Mouse (Mus musculus): ENCODE measurements at regions not wholly inside any gene's neighbourhood (a gene's known extent, or its start where the extent isn't known, plus 50 kb on each side); places are given as distances from the start of the nearest gene placed in this dataset.

DNA sequence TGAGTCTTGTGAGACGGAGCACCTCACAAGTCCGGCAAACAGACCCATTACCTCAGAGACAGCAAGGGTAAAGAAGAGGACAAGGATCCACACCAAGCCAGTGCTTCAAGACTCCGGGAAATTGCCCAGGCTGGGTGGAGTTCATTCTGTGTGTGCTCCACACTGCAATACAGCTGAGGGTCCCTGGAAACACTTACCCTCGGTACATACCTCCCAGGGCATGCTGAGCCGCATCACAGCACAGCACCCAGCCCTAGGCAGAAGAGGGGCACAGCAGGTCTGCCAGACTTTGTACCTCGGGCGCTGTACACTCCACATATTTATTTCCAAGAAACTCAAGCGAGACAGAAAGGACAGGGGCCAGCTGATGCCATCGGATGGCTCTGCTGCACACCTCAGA lies 54.5 kb upstream of the Cmc1 start:
- H3K27ac ChIP-seq (ENCODE audit: insufficient read depth, low read depth, low read length), result no peak overlapping the region
- WGBS, result 85% methylated on average over 9 of the region's 9 CpGs
- no peaks in the 10 kb centered on the region for H3K27me3 ChIP-seq (ENCODE audit: control insufficient read depth, insufficient read depth, low read length)
- no peak overlapping the region for H3K4me3 ChIP-seq (ENCODE audit: low read depth, low read length)
- no peaks in the 10 kb centered on the region for H3K36me3 ChIP-seq (ENCODE audit: control insufficient read depth, insufficient read depth, low read length)
- no peaks in the 10 kb centered on the region for H3K4me1 ChIP-seq (ENCODE audit: control insufficient read depth, insufficient read depth, insufficient read length, low read length)
- TF ChIP-seq POLR2A (IDR thresholded peaks at IDR 0.05; ENCODE audit: low read depth, low read length) (no peak), CTCF (IDR thresholded peaks at IDR 0.05; ENCODE audit: extremely low read depth, insufficient read length, insufficient replicate concordance, low read depth, low read length) (no peak)

DNA sequence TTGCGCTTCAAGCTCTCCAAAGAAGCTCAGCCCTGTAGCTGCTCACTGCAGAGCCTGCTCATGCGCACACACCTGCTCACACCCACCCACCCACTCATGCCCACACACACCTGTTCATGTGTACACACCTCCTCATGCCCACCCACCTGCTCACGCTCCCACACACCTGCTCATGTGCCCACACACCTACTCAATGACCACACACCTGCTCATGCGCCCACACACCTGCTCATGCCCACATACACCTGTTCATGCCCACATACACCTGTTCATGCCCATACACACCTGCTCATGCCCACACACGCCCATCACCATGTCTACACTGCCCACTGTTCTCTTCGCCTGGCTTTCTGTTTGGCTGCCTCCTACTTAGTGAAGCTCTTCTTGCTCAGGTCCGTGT lies 56.5 kb upstream of the Cmc1 start:
- Histone ChIP-seq H3K4me3 (ENCODE audit: low read depth, low read length) (no peak overlapping the region), H3K27ac (ENCODE audit: insufficient read depth, low read depth, low read length) (no peak overlapping the region), H3K4me1 (ENCODE audit: control insufficient read depth, insufficient read depth, insufficient read length, low read length) (no peaks in the 10 kb centered on the region), H3K27me3 (ENCODE audit: control insufficient read depth, insufficient read depth, low read length) (no peaks in the 10 kb centered on the region), H3K36me3 (ENCODE audit: control insufficient read depth, insufficient read depth, low read length) (no peaks in the 10 kb centered on the region)
- 84% methylated on average over 7 of the region's 7 CpGs for WGBS
- TF ChIP-seq CTCF (IDR thresholded peaks at IDR 0.05; ENCODE audit: extremely low read depth, insufficient read length, insufficient replicate concordance, low read depth, low read length) (no peak), POLR2A (IDR thresholded peaks at IDR 0.05; ENCODE audit: low read depth, low read length) (no peak)

DNA sequence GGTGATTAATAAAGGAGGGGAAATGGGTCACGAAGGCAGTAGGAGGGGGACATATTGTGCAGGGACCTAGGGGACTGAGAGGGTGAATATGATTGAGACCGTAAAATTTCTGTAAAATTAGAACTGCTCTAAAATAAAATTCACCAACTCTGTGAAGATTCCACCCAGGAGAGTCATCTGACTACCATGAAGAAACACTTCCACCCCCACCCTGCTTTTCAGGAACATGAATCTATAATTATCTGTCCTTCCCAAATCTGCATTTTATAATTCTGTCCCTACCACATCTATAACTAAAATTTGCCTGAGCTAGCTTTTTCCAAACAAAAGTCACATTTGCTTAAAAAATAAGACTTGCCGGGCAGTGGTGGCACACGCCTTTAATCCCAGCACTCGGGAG lies 69.7 kb upstream of the Cmc1 start:
- Histone ChIP-seq H3K36me3 (ENCODE audit: control insufficient read depth, insufficient read depth, low read length) (no peaks in the 10 kb centered on the region), H3K27me3 (ENCODE audit: control insufficient read depth, insufficient read depth, low read length) (no peaks in the 10 kb centered on the region), H3K4me3 (ENCODE audit: low read depth, low read length) (no peak overlapping the region), H3K4me1 (ENCODE audit: control insufficient read depth, insufficient read depth, insufficient read length, low read length) (no peaks in the 10 kb centered on the region), H3K27ac (ENCODE audit: insufficient read depth, low read depth, low read length) (no peak overlapping the region)
- 94% methylated on average over 5 of the region's 5 CpGs for WGBS
- TF ChIP-seq POLR2A (IDR thresholded peaks at IDR 0.05; ENCODE audit: low read depth, low read length) (no peak), CTCF (IDR thresholded peaks at IDR 0.05; ENCODE audit: extremely low read depth, insufficient read length, insufficient replicate concordance, low read depth, low read length) (no peak)

DNA sequence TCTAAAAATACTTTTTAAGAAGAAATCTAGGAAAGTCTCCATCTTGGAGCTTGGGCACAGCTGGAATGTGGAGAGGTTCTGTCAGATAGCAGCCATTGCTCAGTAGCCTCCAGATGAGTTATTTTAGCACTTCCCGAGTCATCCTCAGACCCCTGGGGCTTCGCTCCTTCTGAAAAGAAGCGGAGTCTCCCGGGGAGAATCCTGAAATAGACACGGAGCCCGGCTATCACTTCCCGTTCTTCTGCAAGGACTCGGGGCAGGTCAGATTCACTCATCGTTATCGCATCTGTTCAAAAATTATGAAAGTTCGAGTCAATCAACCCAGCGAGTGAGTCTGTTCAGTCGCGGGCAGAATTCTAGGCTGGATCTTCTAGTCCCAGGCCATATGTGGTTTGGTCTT lies 71.2 kb upstream of the Cmc1 start:
- H3K27me3 ChIP-seq (ENCODE audit: control insufficient read depth, insufficient read depth, low read length), result no peaks in the 10 kb centered on the region
- H3K36me3 ChIP-seq (ENCODE audit: control insufficient read depth, insufficient read depth, low read length), result no peaks in the 10 kb centered on the region
- 90% methylated on average over 14 of the region's 14 CpGs for WGBS
- H3K27ac ChIP-seq (ENCODE audit: insufficient read depth, low read depth, low read length), result no peak overlapping the region
- TF ChIP-seq POLR2A (IDR thresholded peaks at IDR 0.05; ENCODE audit: low read depth, low read length) (no peak), CTCF (IDR thresholded peaks at IDR 0.05; ENCODE audit: extremely low read depth, insufficient read length, insufficient replicate concordance, low read depth, low read length) (no peak)
- no peaks in the 10 kb centered on the region for H3K4me1 ChIP-seq (ENCODE audit: control insufficient read depth, insufficient read depth, insufficient read length, low read length)
- H3K4me3 ChIP-seq (ENCODE audit: low read depth, low read length), result no peak overlapping the region

DNA sequence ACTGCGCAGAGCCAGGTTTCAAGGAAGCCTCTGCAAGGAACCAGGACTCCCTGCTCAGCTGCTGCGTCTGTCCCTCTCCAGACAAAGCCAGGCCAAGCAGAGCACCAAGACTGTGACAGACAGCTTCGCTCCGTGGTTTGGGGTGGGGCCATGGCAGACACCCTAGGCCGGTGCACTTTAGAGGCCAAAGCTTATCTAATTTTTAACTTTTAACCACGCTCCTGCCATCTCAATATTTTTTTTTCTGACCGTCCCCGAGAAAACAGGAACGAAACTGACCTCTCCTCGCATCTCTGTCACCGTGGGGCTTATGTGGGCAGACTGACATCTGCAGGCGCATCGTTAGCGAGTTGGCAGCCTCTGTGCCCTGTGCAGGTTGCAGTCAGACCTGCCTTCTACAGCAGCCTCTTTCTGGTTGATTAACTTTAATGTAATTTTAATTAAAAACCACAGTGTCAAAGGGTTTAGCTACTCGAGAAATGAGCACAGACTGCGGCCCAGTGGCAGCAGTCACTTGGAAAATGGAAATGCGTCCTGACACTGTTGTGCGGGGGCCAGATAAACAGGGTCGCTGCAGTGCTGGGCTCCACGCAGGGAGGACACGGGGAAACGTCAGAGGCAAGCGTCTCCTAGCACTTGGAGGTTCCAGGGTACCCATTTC lies 77.6 kb upstream of the Cmc1 start:
- TF ChIP-seq POLR2A (IDR thresholded peaks at IDR 0.05; ENCODE audit: low read depth, low read length), result no peak
- no peak for TF ChIP-seq CTCF (IDR thresholded peaks at IDR 0.05; ENCODE audit: extremely low read depth, insufficient read length, insufficient replicate concordance, low read depth, low read length)
- Histone ChIP-seq H3K27ac (ENCODE audit: insufficient read depth, low read depth, low read length) (no peak overlapping the region), H3K4me1 (ENCODE audit: control insufficient read depth, insufficient read depth, insufficient read length, low read length) (no peaks in the 10 kb centered on the region), H3K4me3 (ENCODE audit: low read depth, low read length) (no peak overlapping the region), H3K27me3 (ENCODE audit: control insufficient read depth, insufficient read depth, low read length) (no peaks in the 10 kb centered on the region), H3K36me3 (ENCODE audit: control insufficient read depth, insufficient read depth, low read length) (no peaks in the 10 kb centered on the region)
- 56% methylated on average over 23 of the region's 23 CpGs for WGBS

DNA sequence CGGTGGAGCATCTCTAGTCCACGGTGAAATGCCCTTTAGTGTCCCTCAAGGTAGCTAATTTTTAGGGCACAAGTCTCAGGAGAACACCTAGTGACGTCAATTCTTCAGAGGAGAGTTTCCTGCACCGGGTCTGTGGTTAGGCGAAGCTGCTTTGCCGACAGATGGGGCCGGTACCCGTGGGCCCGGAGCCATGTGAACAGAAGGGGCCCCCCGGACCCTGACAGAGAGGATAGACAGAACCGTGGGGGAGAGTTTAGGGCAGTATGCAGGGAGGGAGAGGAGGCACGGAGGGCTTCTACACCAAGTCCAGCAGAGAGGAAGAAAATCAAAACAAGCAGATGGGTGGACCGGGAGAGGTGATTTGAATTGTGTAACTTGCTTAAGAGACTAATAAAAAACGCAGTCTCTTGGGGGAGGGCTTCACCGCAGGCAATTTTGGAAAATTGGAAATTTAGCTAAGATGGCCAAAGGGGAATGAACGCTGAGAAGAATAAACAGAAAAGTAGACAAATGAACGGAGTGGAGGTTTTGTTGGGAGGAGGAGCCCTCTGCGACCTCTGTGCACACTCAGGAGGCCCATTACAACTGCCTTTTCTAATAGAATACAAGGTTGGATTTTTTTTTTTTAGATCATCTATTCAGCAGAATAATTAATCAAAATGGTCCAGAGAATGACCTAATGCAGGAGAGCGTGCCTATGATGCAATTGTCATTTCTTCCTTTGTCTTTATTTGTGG lies 78.9 kb upstream of the Cmc1 start:
- Histone ChIP-seq H3K27ac (ENCODE audit: insufficient read depth, low read depth, low read length) (no peak overlapping the region), H3K4me1 (ENCODE audit: control insufficient read depth, insufficient read depth, insufficient read length, low read length) (no peaks in the 10 kb centered on the region), H3K27me3 (ENCODE audit: control insufficient read depth, insufficient read depth, low read length) (no peaks in the 10 kb centered on the region), H3K4me3 (ENCODE audit: low read depth, low read length) (no peak overlapping the region), H3K36me3 (ENCODE audit: control insufficient read depth, insufficient read depth, low read length) (no peaks in the 10 kb centered on the region)
- TF ChIP-seq CTCF (IDR thresholded peaks at IDR 0.05; ENCODE audit: extremely low read depth, insufficient read length, insufficient replicate concordance, low read depth, low read length) (no peak), POLR2A (IDR thresholded peaks at IDR 0.05; ENCODE audit: low read depth, low read length) (no peak)
- WGBS, result 68% methylated on average over 19 of the region's 19 CpGs

DNA sequence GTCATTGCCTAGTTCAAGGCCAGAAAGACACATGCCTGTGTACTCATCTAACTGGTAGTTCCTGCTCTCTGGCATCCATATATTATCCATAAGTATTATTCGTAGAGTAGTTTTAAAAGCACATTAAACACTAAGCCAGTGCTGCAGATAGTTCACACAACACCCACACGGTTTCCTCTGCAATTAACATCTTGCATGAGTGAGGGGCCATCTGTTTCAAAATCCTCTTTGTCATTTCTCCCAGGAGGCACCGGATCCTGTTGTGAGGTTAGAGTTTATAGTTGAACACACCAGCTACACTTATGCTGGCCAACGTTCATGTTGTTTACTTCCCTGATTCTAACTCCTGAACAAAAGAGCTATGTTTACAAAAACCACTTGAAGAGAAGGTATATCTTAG lies 90.7 kb upstream of the Cmc1 start:
- TF ChIP-seq CTCF (IDR thresholded peaks at IDR 0.05; ENCODE audit: extremely low read depth, insufficient read length, insufficient replicate concordance, low read depth, low read length), result no peak
- TF ChIP-seq POLR2A (IDR thresholded peaks at IDR 0.05; ENCODE audit: low read depth, low read length), result no peak
- H3K27me3 ChIP-seq (ENCODE audit: control insufficient read depth, insufficient read depth, low read length), result no peaks in the 10 kb centered on the region
- H3K36me3 ChIP-seq (ENCODE audit: control insufficient read depth, insufficient read depth, low read length), result no peaks in the 10 kb centered on the region
- no peak overlapping the region for H3K4me3 ChIP-seq (ENCODE audit: low read depth, low read length)
- no peaks in the 10 kb centered on the region for H3K4me1 ChIP-seq (ENCODE audit: control insufficient read depth, insufficient read depth, insufficient read length, low read length)
- H3K27ac ChIP-seq (ENCODE audit: insufficient read depth, low read depth, low read length), result no peak overlapping the region
- 58% methylated on average over 4 of the region's 4 CpGs for WGBS

Measured in small intestine, adult 2 months (tissue).